Mouse (Mus musculus) liver, adult 2 months (tissue): ENCODE measurements around the gene Tmem184b.

Experiments used
- CTCF ChIP-seq: fragments of 200-500 bp; IDR thresholded peaks from 2 replicates; pipeline ENCODE4 v1.5.1; 2011; ENCODE audit warnings: low read depth, low read length, control low read depth
- POLR2A ChIP-seq: fragments of 200-500 bp; IDR thresholded peaks from 2 replicates; pipeline ENCODE4 v1.6.1; 2011; ENCODE audit warnings: low read length, control low read depth; ENCODE audit not compliant: insufficient read depth; ENCODE audit errors: extremely low read depth

- TF ChIP-seq POLR2A (no peak), CTCF (no peak)
These were observed 28.6 kb downstream of the Tmem184b start for GRCm38 (mm10) chr15:79374760-79375159.
